ENCODE assay signal across 26 mouse cellular contexts in the genomic region with DNA sequence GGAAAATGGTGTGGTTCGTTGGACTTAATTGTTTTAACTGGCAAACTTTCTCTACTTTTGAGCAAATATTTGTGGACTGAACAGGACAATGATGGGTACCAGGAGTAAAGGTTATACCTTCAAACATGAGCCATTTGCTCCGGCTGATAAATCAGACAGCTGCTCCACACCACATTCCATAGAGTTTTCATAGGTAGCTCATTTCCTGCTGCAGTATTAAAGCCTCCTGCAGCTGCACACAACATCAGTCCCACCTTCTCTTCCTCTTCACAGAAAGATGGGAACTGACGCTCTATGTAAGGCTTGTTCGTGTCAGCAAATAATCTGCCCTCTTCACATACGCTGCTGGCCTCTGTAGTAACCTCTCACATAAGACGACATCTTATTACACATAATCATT. TPM values are rescaled to one million over a fixed set of nuclear protein-coding genes. Genes with fewer than 3 reads are reported as not detected.
DNase-seq lines count a peak whose midpoint lies in the region; ATAC-seq and TF ChIP-seq lines count a peak whose summit lies in the region.
"Had no signal": no experiment of that assay in that cellular context is flagged by ENCODE, and none has a peak within 500 bp of the region (broad histone marks: within the 10 kb centered on the region; RNA-seq: fewer than 3 reads in every experiment).

No protein-coding gene starts in this region.

- H3K27ac ChIP-seq in liver, postnatal 0 days (ENCODE audit: low read depth): no peak overlapping the region
- H3K27ac ChIP-seq: embryonic facial prominence, embryonic 13.5 days; embryonic facial prominence, embryonic 15.5 days; forebrain, embryonic 10.5 days; forebrain, embryonic 12.5 days had no signal

- TF ChIP-seq EP300 in liver, postnatal 0 days (IDR thresholded peaks at IDR 0.05; ENCODE audit: low read depth): no peak

- 0 out of 2 replicates have a peak, but pooled peaks cover 2% of the 10 kb centered on the region for H3K4me1 ChIP-seq in liver, postnatal 0 days (ENCODE audit: insufficient read depth)
- H3K4me1 ChIP-seq: embryonic facial prominence, embryonic 13.5 days; embryonic facial prominence, embryonic 15.5 days; forebrain, embryonic 10.5 days; forebrain, embryonic 12.5 days had no signal

- DNase-seq in liver, postnatal 0 days: no peak
- DNase-seq in liver: no peak
- DNase-seq in 3T3-L1 (ENCODE audit: low read depth, low spot score): peak; percentile 34
- DNase-seq in Patski (ENCODE audit: low read depth, low spot score): no peak
- DNase-seq: adrenal gland, adult 2 months; adrenal gland, postnatal 10 days; adrenal gland, postnatal 25 days; B cell, adult 2 months; cerebellum, adult 11 months; cerebellum, adult 18-20 months; cerebellum, adult 8-10 months; cerebellum, adult 9-11 months; cerebellum, postnatal 14 days; cerebellum, postnatal 36 days; embryo, embryonic 11 days had no signal

- ATAC-seq in liver, postnatal 0 days: peak; percentile 19; the same call in 1 of the 2 replicates
- peak; percentile 67 for ATAC-seq in Patski
- ATAC-seq in granulocyte monocyte progenitor cell, adult 5-6 weeks (replicated peaks; ENCODE audit: poor library complexity, severe bottlenecking): no peak
- ATAC-seq: CD4-positive, CD25-positive, alpha-beta regulatory T cell, adult 4 months; forebrain, embryonic 14.5 days; forebrain, embryonic 16.5 days had no signal

- CTCF ChIA-PET in Patski (lab: Charles Lee): no interaction called here

- H3K4me3 ChIP-seq in liver, postnatal 0 days (ENCODE audit: low read depth, low read length): no peak overlapping the region
- H3K4me3 ChIP-seq: embryonic facial prominence, embryonic 13.5 days; embryonic facial prominence, embryonic 15.5 days; erythroblast, embryonic 14.5 days; forebrain, embryonic 10.5 days; forebrain, embryonic 12.5 days had no signal

- H3K9me3 ChIP-seq in liver, postnatal 0 days (ENCODE audit: low read length): no peaks in the 10 kb centered on the region
- H3K9me3 ChIP-seq: embryonic facial prominence, embryonic 13.5 days; embryonic facial prominence, embryonic 15.5 days; forebrain, embryonic 10.5 days; forebrain, embryonic 12.5 days; G1E had no signal

- no peak overlapping the region for H3K9ac ChIP-seq in liver, postnatal 0 days (replicated peaks)
- H3K9ac ChIP-seq: embryonic facial prominence, embryonic 13.5 days; embryonic facial prominence, embryonic 15.5 days; forebrain, embryonic 12.5 days had no signal

- in situ Hi-C loops in Patski (cut with MboI; ENCODE audit: low pct_unique_long_range_greater_than_20kb): no loop called here

- 68% methylated on average over 6 of the region's 6 CpGs for WGBS in liver, postnatal 0 days (ENCODE audit: insufficient replicate concordance)

- H3K27me3 ChIP-seq in liver, postnatal 0 days (ENCODE audit: insufficient read depth, low read length): no peaks in the 10 kb centered on the region
- H3K27me3 ChIP-seq in Patski: no peaks in the 10 kb centered on the region
- H3K27me3 ChIP-seq: CH12.LX; embryonic facial prominence, embryonic 13.5 days; embryonic facial prominence, embryonic 15.5 days; forebrain, embryonic 12.5 days had no signal

- H3K4me2 ChIP-seq in liver, postnatal 0 days (ENCODE audit: low read depth, low read length): no peak overlapping the region
- H3K4me2 ChIP-seq: embryonic facial prominence, embryonic 13.5 days; embryonic facial prominence, embryonic 15.5 days; forebrain, embryonic 12.5 days had no signal

- POLR2A ChIA-PET in Patski (lab: Charles Lee): no interaction called here

- H3K36me3 ChIP-seq in liver, postnatal 0 days (replicated peaks; ENCODE audit: insufficient read depth, low read length): no peaks in the 10 kb centered on the region
- H3K36me3 ChIP-seq: embryonic facial prominence, embryonic 13.5 days; embryonic facial prominence, embryonic 15.5 days; forebrain, embryonic 10.5 days; forebrain, embryonic 12.5 days had no signal

- no peak for TF ChIP-seq CTCF in liver, postnatal 0 days (IDR thresholded peaks at IDR 0.05; ENCODE audit: low read depth)
- no peak for TF ChIP-seq CTCF in Patski (IDR thresholded peaks at IDR 0.05)

RNA-seq across cellular contexts. Expression of a gene that starts 22.4 kb away (rescaled TPM):
- 7.4 and 8.0 TPM in 2 replicates for polyA plus RNA-seq in liver, postnatal 0 days (2015; fragmentation: Nextera tagmentation; extraction: Ambion mirVana)
- 6.4 TPM for polyA plus RNA-seq in Patski (2021)
- total RNA-seq in granulocyte monocyte progenitor cell, adult 5-6 weeks (2014; fragmentation: Nextera tagmentation): 2.8 and 3.0 TPM in 2 replicates
- 3.9 and 4.0 TPM in 2 replicates for total RNA-seq in granulocyte monocyte progenitor cell, adult 5-6 weeks (2017)
